Mouse (Mus musculus): ENCODE results near the gene Csf2rb.

DNA sequence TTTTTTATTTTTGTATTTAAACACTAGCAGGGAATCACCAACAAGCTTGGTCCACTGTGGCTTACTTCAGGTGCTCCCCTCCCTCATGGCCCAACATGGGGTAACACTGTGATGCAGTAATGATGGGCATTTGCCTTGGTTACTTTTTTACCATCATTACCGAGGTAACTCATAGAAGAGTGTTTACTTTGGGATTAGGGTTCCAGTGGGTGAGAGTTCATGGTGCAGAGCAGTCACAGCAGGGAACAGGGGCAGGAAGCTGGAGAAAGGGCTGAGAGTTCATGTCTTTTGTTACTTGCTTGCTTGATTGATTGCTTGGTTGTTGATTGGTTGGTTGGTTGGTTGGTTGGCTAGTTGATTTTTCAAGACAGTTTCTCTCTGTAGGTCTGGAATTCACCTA lies 18.1 kb downstream of the Csf2rb start:
- no peak for TF ChIP-seq CTCF (IDR thresholded peaks at IDR 0.05; ENCODE audit: control insufficient read depth, insufficient read depth, insufficient replicate concordance, low read depth, low read length)
- no peak for TF ChIP-seq POLR2A (IDR thresholded peaks at IDR 0.05; ENCODE audit: control insufficient read depth, low read depth, low read length)

All from testis, adult 2 months (tissue).